In the genomic region with DNA sequence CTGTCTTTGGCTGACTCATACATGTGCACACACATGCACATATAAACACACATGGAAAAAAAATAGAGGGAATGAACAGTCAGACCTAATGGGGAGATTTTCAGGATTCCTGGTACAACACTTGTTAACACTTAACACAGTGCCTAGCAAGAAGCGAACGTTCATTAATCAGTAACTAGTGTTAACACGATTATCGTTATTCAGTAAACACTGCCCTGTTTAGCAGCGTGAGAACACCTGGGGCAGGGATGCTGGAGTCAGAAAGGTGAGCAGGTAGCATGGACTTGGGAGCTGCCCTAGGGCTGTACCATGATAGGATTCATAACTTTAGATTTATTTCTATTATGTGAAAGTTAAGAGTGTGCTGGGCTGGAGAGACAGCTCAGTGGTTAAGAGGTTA, we compare ENCODE assay signal across 28 mouse cellular contexts. TPM values are rescaled to one million over a fixed set of nuclear protein-coding genes. Genes with fewer than 3 reads are reported as not detected.
DNase-seq lines count a peak whose midpoint lies in the region; ATAC-seq and TF ChIP-seq lines count a peak whose summit lies in the region.
"Had no signal": no experiment of that assay in that cellular context is flagged by ENCODE, and none has a peak within 500 bp of the region (broad histone marks: within the 10 kb centered on the region; RNA-seq: fewer than 3 reads in every experiment).

No protein-coding gene starts in this region.

- no peak for DNase-seq in lung, postnatal 0 days (ENCODE audit: low spot score)
- no peak for DNase-seq in lung, postnatal 25 days (ENCODE audit: low spot score)
- peak; percentile 52 to 71 for DNase-seq in kidney, adult 8-10 months
- peak; percentile 43 to 76 for DNase-seq in kidney, postnatal 25 days
- no peak for DNase-seq in layer of hippocampus, postnatal 14 days (ENCODE audit: low spot score in 2 of 2)
- no peak for DNase-seq in ovary, adult 18-20 months (ENCODE audit: low spot score)
- DNase-seq in cerebellum, adult 2 months = no peak
- DNase-seq: cerebellum, adult 9-10 months; gastrocnemius, postnatal 25 days; heart, postnatal 4 days; midbrain, embryonic 14.5 days; right cerebral cortex, postnatal 25 days; thymus, postnatal 25 days had no signal

- H3K27ac ChIP-seq in lung, postnatal 0 days (ENCODE audit: low read length) = no peak overlapping the region
- no peak overlapping the region for H3K27ac ChIP-seq in cerebellum, adult 2 months (ENCODE audit: insufficient read depth, low read length)
- H3K27ac ChIP-seq: forebrain, embryonic 12.5 days; heart, embryonic 15.5 days; hindbrain, embryonic 15.5 days; limb, embryonic 13.5 days; lung, embryonic 15.5 days; neural tube, embryonic 15.5 days had no signal

- H3K9me3 ChIP-seq in lung, postnatal 0 days (ENCODE audit: low read length) = no peaks in the 10 kb centered on the region
- H3K9me3 ChIP-seq: forebrain, embryonic 12.5 days; heart, embryonic 15.5 days; hindbrain, embryonic 15.5 days; limb, embryonic 13.5 days; lung, embryonic 15.5 days; neural tube, embryonic 15.5 days had no signal

- H3K27me3 ChIP-seq in lung, postnatal 0 days (replicated peaks; ENCODE audit: insufficient read depth, low read length) = no peaks in the 10 kb centered on the region
- no peaks in the 10 kb centered on the region for H3K27me3 ChIP-seq in cerebellum, adult 2 months (ENCODE audit: control insufficient read depth, insufficient read depth, low read length)
- H3K27me3 ChIP-seq: heart, embryonic 15.5 days; hindbrain, embryonic 15.5 days; lung, embryonic 15.5 days; neural tube, embryonic 15.5 days had no signal

- WGBS in lung, postnatal 0 days = 46% methylated on average over 5 of the region's 5 CpGs
- 92% methylated on average over 5 of the region's 5 CpGs for WGBS in cerebellum, adult 2 months

- peak; percentile 26; the same call in 1 of the 2 replicates for ATAC-seq in lung, postnatal 0 days

- no peak overlapping the region for H3K4me3 ChIP-seq in lung, postnatal 0 days (ENCODE audit: low read depth, low read length)
- H3K4me3 ChIP-seq in cerebellum, adult 2 months (replicated peaks; ENCODE audit: insufficient read depth, low read depth, low read length) = no peak overlapping the region
- H3K4me3 ChIP-seq: forebrain, embryonic 12.5 days; heart, embryonic 15.5 days; hindbrain, embryonic 15.5 days; limb, embryonic 13.5 days; lung, embryonic 15.5 days; myocyte; neural tube, embryonic 15.5 days had no signal

- no peaks in the 10 kb centered on the region for H3K4me1 ChIP-seq in lung, postnatal 0 days (ENCODE audit: insufficient read depth, low read depth, low read length)
- peaks cover 8% of the 10 kb centered on the region for H3K4me1 ChIP-seq in cerebellum, adult 2 months (ENCODE audit: control insufficient read depth, insufficient read depth, low read length)
- H3K4me1 ChIP-seq: heart, embryonic 15.5 days; hindbrain, embryonic 15.5 days; lung, embryonic 15.5 days; neural tube, embryonic 15.5 days had no signal

- no peak for TF ChIP-seq EP300 in lung, postnatal 0 days (IDR thresholded peaks at IDR 0.05)

- no peaks in the 10 kb centered on the region for H3K36me3 ChIP-seq in lung, postnatal 0 days (ENCODE audit: insufficient read depth, low read length)
- H3K36me3 ChIP-seq: forebrain, embryonic 12.5 days; heart, embryonic 15.5 days; hindbrain, embryonic 15.5 days; limb, embryonic 13.5 days; neural tube, embryonic 15.5 days had no signal

- no peak overlapping the region for H3K9ac ChIP-seq in lung, postnatal 0 days (replicated peaks; ENCODE audit: low read depth)
- H3K9ac ChIP-seq: forebrain, embryonic 12.5 days; heart, embryonic 15.5 days; hindbrain, embryonic 15.5 days; limb, embryonic 13.5 days; lung, embryonic 15.5 days; neural tube, embryonic 15.5 days had no signal

- H3K4me2 ChIP-seq in lung, postnatal 0 days (replicated peaks; ENCODE audit: low read depth, low read length) = no peak overlapping the region
- H3K4me2 ChIP-seq: forebrain, embryonic 12.5 days; heart, embryonic 15.5 days; hindbrain, embryonic 15.5 days; limb, embryonic 13.5 days; lung, embryonic 15.5 days; neural tube, embryonic 15.5 days had no signal

- no peak for TF ChIP-seq POLR2A in cerebellum, adult 2 months (IDR thresholded peaks at IDR 0.05; ENCODE audit: borderline replicate concordance, insufficient read depth, low read length)

- TF ChIP-seq CTCF in lung, postnatal 0 days (IDR thresholded peaks at IDR 0.05) = no peak
- no peak for TF ChIP-seq CTCF in cerebellum, adult 2 months (IDR thresholded peaks at IDR 0.05; ENCODE audit: borderline replicate concordance, insufficient read depth, low read depth, low read length)

RNA-seq across cellular contexts. Expression of a gene that starts 20.3 kb away (rescaled TPM):
- polyA plus RNA-seq in lung, postnatal 0 days (2015; fragmentation: Nextera tagmentation; extraction: Ambion mirVana) = 50.7 and 54.0 TPM in 2 replicates
- 100 to 1,000 TPM; 391 to 416 TPM for total RNA-seq in layer of hippocampus, postnatal 14 days (2021)
- 716 and 832 TPM in 2 replicates for polyA plus RNA-seq in cerebellum, adult 2 months (2012; rRNA removed)

RNA-seq across cellular contexts. Expression of a gene that starts 28.3 kb away (rescaled TPM):
- 7.0 and 8.1 TPM in 2 replicates for polyA plus RNA-seq in lung, postnatal 0 days (2015; fragmentation: Nextera tagmentation; extraction: Ambion mirVana)
- total RNA-seq in layer of hippocampus, postnatal 14 days (2021) = 1 to 10 TPM; 5.9 to 8.0 TPM
- 1.3 and 1.7 TPM in 2 replicates for polyA plus RNA-seq in cerebellum, adult 2 months (2012; rRNA removed)

RNA-seq across cellular contexts. Expression of a gene that starts 50.5 kb away (rescaled TPM):
- 0.14 and 0.35 TPM in 2 replicates for polyA plus RNA-seq in lung, postnatal 0 days (2015; fragmentation: Nextera tagmentation; extraction: Ambion mirVana)
- not detected for total RNA-seq in layer of hippocampus, postnatal 14 days (2021)
- polyA plus RNA-seq in cerebellum, adult 2 months (2012; rRNA removed) = not detected in 2 replicates
- total RNA-seq: adrenal gland, adult 18-20 months; gastrocnemius, postnatal 25 days; heart, adult 8-10 months; heart, postnatal 4 days; layer of hippocampus, postnatal 25 days; left cerebral cortex, postnatal 14 days had no signal
- polyA plus RNA-seq: cortical plate, adult 2 months; embryonic facial prominence, embryonic 11.5 days; large intestine, adult 2 months; testis, adult 2 months had no signal

Comparison
In these comparisons a context has a peak if more than half of its experiments do, and no peak if none do; other contexts are left out.
1. DNase-seq: peak in kidney, adult 8-10 months (2 of 2) and kidney, postnatal 25 days (2 of 2); none in lung, postnatal 0 days (single experiment), lung, postnatal 25 days (single experiment), layer of hippocampus, postnatal 14 days (0 of 2), ovary, adult 18-20 months (single experiment) and cerebellum, adult 2 months (0 of 2).
2. RNA of a gene that starts 20.3 kb away (polyA plus RNA-seq): 716 to 832 TPM in cerebellum, adult 2 months; 50.7 to 54.0 TPM in lung, postnatal 0 days; every median in the first group is over 10 times any median in the second.